Mouse (Mus musculus) adrenal gland, postnatal 14 days (tissue): ENCODE results near the gene Slco3a1. TPM values are rescaled to one million over a fixed set of nuclear protein-coding genes. Genes with fewer than 3 reads are reported as not detected.
A peak's percentile ranks its signal among the peaks of the same experiment; 100 is the strongest.

Source experiments
- DNase-seq: peaks from one replicate; pipeline ENCODE4 v3.0.0; 2021; ENCODE audit warnings: mixed read lengths
- total RNA-seq: library from RNA; stranded (reverse); gene quantifications from 2 replicates; pipeline ENCODE4 v1.2.3, GENCODE M21; 2021

Gene Slco3a1
- total RNA-seq, 1 experiment from 2014 or later = 20.8 TPM

- no peak for DNase-seq
Observed at GRCm38 (mm10) chr7:74528182-74528581, 26.4 kb downstream of the Slco3a1 start.

- DNase-seq = no peak
Observed at GRCm38 (mm10) chr7:74527689-74528088, 26.9 kb downstream of the Slco3a1 start.

GRCm38 (mm10) chr7:74526030-74526429, 28.6 kb downstream of the Slco3a1 start:
- no peak for DNase-seq

- DNase-seq = no peak
Observed at GRCm38 (mm10) chr7:74525586-74525985, 29.0 kb downstream of the Slco3a1 start.

- peak; percentile 26 for DNase-seq
Observed at GRCm38 (mm10) chr7:74524188-74524971, 30.2 kb downstream of the Slco3a1 start.

- DNase-seq = no peak
Observed at GRCm38 (mm10) chr7:74523086-74523485, 31.5 kb downstream of the Slco3a1 start.

- DNase-seq = no peak
Observed at GRCm38 (mm10) chr7:74522260-74522659, 32.3 kb downstream of the Slco3a1 start.

- no peak for DNase-seq
Observed at GRCm38 (mm10) chr7:74519386-74519785, 35.2 kb downstream of the Slco3a1 start.

- DNase-seq = no peak
Observed at GRCm38 (mm10) chr7:74518776-74519175, 35.8 kb downstream of the Slco3a1 start.

- no peak for DNase-seq
Observed at GRCm38 (mm10) chr7:74518255-74518654, 36.3 kb downstream of the Slco3a1 start.

- peak; percentile 21 for DNase-seq
Observed at GRCm38 (mm10) chr7:74510676-74511075, 43.9 kb downstream of the Slco3a1 start.

- DNase-seq = no peak
Observed at GRCm38 (mm10) chr7:74508205-74508604, 46.4 kb downstream of the Slco3a1 start.

GRCm38 (mm10) chr7:74506856-74507255, 47.7 kb downstream of the Slco3a1 start:
- DNase-seq = no peak

GRCm38 (mm10) chr7:74505635-74506034, 48.9 kb downstream of the Slco3a1 start:
- DNase-seq = no peak

- DNase-seq = no peak
Observed at GRCm38 (mm10) chr7:74501187-74501586, 53.4 kb downstream of the Slco3a1 start.

GRCm38 (mm10) chr7:74499470-74499869, 55.1 kb downstream of the Slco3a1 start:
- no peak for DNase-seq

GRCm38 (mm10) chr7:74498266-74498980, 56.2 kb downstream of the Slco3a1 start:
- DNase-seq = no peak

GRCm38 (mm10) chr7:74497203-74497602, 57.4 kb downstream of the Slco3a1 start:
- no peak for DNase-seq

- DNase-seq = no peak
Observed at GRCm38 (mm10) chr7:74495451-74495850, 59.1 kb downstream of the Slco3a1 start.

- no peak for DNase-seq
Observed at GRCm38 (mm10) chr7:74493775-74494174, 60.8 kb downstream of the Slco3a1 start.

GRCm38 (mm10) chr7:74491683-74492355, 62.8 kb downstream of the Slco3a1 start:
- no peak for DNase-seq

- DNase-seq = no peak
Observed at GRCm38 (mm10) chr7:74488141-74488540, 66.4 kb downstream of the Slco3a1 start.

- no peak for DNase-seq
Observed at GRCm38 (mm10) chr7:74487727-74488126, 66.9 kb downstream of the Slco3a1 start.
